12 mouse cellular contexts compared by ENCODE assay signal in genomic region chr2:137560366-137560765, GRCm38 (mm10).
DNase-seq lines count a peak whose midpoint lies in the region; ATAC-seq lines count a peak whose summit lies in the region.
"Had no signal": no experiment of that assay in that cellular context is flagged by ENCODE, and none has a peak within 500 bp of the region (broad histone marks: within the 10 kb centered on the region; RNA-seq: fewer than 3 reads in every experiment).

No protein-coding gene starts in this region.

- H3K27me3 ChIP-seq in hindbrain, embryonic 12.5 days = no peaks in the 10 kb centered on the region
- H3K27me3 ChIP-seq in hindbrain, embryonic 10.5 days (ENCODE audit: insufficient read depth, poor library complexity, severe bottlenecking) = no peaks in the 10 kb centered on the region
- H3K27me3 ChIP-seq in heart, embryonic 14.5 days (ENCODE audit: control insufficient read depth, insufficient read depth, low read length) = no peaks in the 10 kb centered on the region
- no peaks in the 10 kb centered on the region for H3K27me3 ChIP-seq in midbrain, embryonic 13.5 days
- H3K27me3 ChIP-seq: neural tube, embryonic 13.5 days had no signal

- H3K4me1 ChIP-seq in hindbrain, embryonic 12.5 days = peaks cover 5% of the 10 kb centered on the region
- H3K4me1 ChIP-seq in hindbrain, embryonic 10.5 days (replicated peaks) = peaks cover 12% of the 10 kb centered on the region; the same call in 1 of the 2 replicates
- H3K4me1 ChIP-seq in heart, embryonic 14.5 days (ENCODE audit: control insufficient read depth in 2 of 2, insufficient read depth in 2 of 2, low read length in 2 of 2) = peaks cover 3 to 19% of the 10 kb centered on the region in 2 experiments
- H3K4me1 ChIP-seq in midbrain, embryonic 13.5 days (replicated peaks) = 0 out of 2 replicates have a peak, but pooled peaks cover 5% of the 10 kb centered on the region

- H3K27ac ChIP-seq in hindbrain, embryonic 12.5 days = peak overlapping the region; percentile 42; the same call in 1 of the 2 replicates
- no peak overlapping the region for H3K27ac ChIP-seq in hindbrain, embryonic 10.5 days
- H3K27ac ChIP-seq in heart, embryonic 14.5 days (replicated peaks in 1 of 2; ENCODE audit: control insufficient read depth in 1 of 2, insufficient read depth in 1 of 2, low read depth in 2 of 2, low read length in 2 of 2) = peak overlapping the region; percentile 51 to 56
- H3K27ac ChIP-seq in midbrain, embryonic 13.5 days = 0 out of 2 replicates have a peak overlapping the region, but pooled peaks have one; percentile 27
- H3K27ac ChIP-seq: neural tube, embryonic 13.5 days had no signal

- no peaks in the 10 kb centered on the region for H3K9me3 ChIP-seq in hindbrain, embryonic 12.5 days (replicated peaks)
- H3K9me3 ChIP-seq in hindbrain, embryonic 10.5 days = no peaks in the 10 kb centered on the region
- no peaks in the 10 kb centered on the region for H3K9me3 ChIP-seq in heart, embryonic 14.5 days (ENCODE audit: control insufficient read depth, low read length)
- no peaks in the 10 kb centered on the region for H3K9me3 ChIP-seq in midbrain, embryonic 13.5 days
- H3K9me3 ChIP-seq: neural tube, embryonic 13.5 days had no signal

- no peak overlapping the region for H3K4me3 ChIP-seq in hindbrain, embryonic 12.5 days
- H3K4me3 ChIP-seq in hindbrain, embryonic 10.5 days = no peak overlapping the region
- no peak overlapping the region for H3K4me3 ChIP-seq in heart, embryonic 14.5 days (ENCODE audit: control insufficient read depth in 1 of 2, insufficient read depth in 1 of 2, low read depth in 1 of 2, low read length in 2 of 2)
- H3K4me3 ChIP-seq in midbrain, embryonic 13.5 days (replicated peaks) = no peak overlapping the region
- H3K4me3 ChIP-seq: neural tube, embryonic 13.5 days had no signal

- H3K9ac ChIP-seq in hindbrain, embryonic 12.5 days = no peak overlapping the region
- no peak overlapping the region for H3K9ac ChIP-seq in heart, embryonic 14.5 days (ENCODE audit: low read length)
- H3K9ac ChIP-seq in midbrain, embryonic 13.5 days (replicated peaks) = no peak overlapping the region
- H3K9ac ChIP-seq: neural tube, embryonic 13.5 days had no signal

- WGBS in hindbrain, embryonic 12.5 days = 44% methylated on average over 4 of the region's 4 CpGs
- 55% methylated on average over 4 of the region's 4 CpGs for WGBS in hindbrain, embryonic 10.5 days
- WGBS in heart, embryonic 14.5 days = 4% methylated on average over 4 of the region's 4 CpGs
- 25% methylated on average over 4 of the region's 4 CpGs for WGBS in midbrain, embryonic 13.5 days

- DNase-seq in hindbrain, embryonic 10.5 days (ENCODE audit: low spot score) = no peak
- DNase-seq in adrenal gland, postnatal 36 days = peak; percentile 34 to 40
- DNase-seq in frontal cortex, adult 2 months (ENCODE audit: extremely low spot score in 1 of 2, low spot score in 1 of 2) = no peak
- no peak for DNase-seq in thymus, postnatal 36 days
- DNase-seq in cerebellum, postnatal 4 days (ENCODE audit: low spot score in 2 of 2) = no peak
- DNase-seq: cerebellum, postnatal 10 days; kidney, adult 8-10 months had no signal

- no peaks in the 10 kb centered on the region for H3K36me3 ChIP-seq in hindbrain, embryonic 12.5 days
- no peaks in the 10 kb centered on the region for H3K36me3 ChIP-seq in hindbrain, embryonic 10.5 days
- H3K36me3 ChIP-seq in heart, embryonic 14.5 days (ENCODE audit: control insufficient read depth, insufficient read depth, low read length) = no peaks in the 10 kb centered on the region
- H3K36me3 ChIP-seq in midbrain, embryonic 13.5 days = no peaks in the 10 kb centered on the region
- H3K36me3 ChIP-seq: neural tube, embryonic 13.5 days had no signal

- ATAC-seq in hindbrain, embryonic 12.5 days (ENCODE audit: low FRiP score) = peak; percentile 85
- ATAC-seq in heart, embryonic 14.5 days (ENCODE audit: insufficient number of reproducible peaks, insufficient read depth, low FRiP score, low read depth) = peak; percentile 72; the same call in 1 of the 2 replicates
- ATAC-seq in midbrain, embryonic 13.5 days = peak; percentile 96
- ATAC-seq: CD4-positive, CD25-positive, alpha-beta regulatory T cell, adult 4 months had no signal

- H3K4me2 ChIP-seq in hindbrain, embryonic 12.5 days (replicated peaks) = no peak overlapping the region
- peak overlapping the region; percentile 26; the same call in 1 of the 2 replicates for H3K4me2 ChIP-seq in heart, embryonic 14.5 days (ENCODE audit: low read length)
- H3K4me2 ChIP-seq in midbrain, embryonic 13.5 days (replicated peaks) = no peak overlapping the region
- H3K4me2 ChIP-seq: neural tube, embryonic 13.5 days had no signal

Comparison
In these comparisons a context has a peak if more than half of its experiments do, and no peak if none do; other contexts are left out.
1. DNase-seq: peak in adrenal gland, postnatal 36 days (2 of 2); none in hindbrain, embryonic 10.5 days (single experiment), frontal cortex, adult 2 months (0 of 2), thymus, postnatal 36 days (0 of 2) and cerebellum, postnatal 4 days (0 of 2).
2. Peak in every context shown above with its lines, with median percentiles within 50 percentile points of each other: ATAC-seq.